Mouse (Mus musculus) urinary bladder, postnatal 0 days (tissue): Measurements from ENCODE around the gene Tiam1. TPM values are rescaled to one million over a fixed set of nuclear protein-coding genes. Genes with fewer than 3 reads are reported as not detected.

Experiments
- polyA plus RNA-seq: library from polyadenylated mRNA; unstranded; fragments of >200 nt; fragmentation: Nextera tagmentation; extraction: Ambion mirVana; gene quantifications from 2 replicates; pipeline ENCODE4 v1.2.1, GENCODE M21; 2015

Gene Tiam1
- polyA plus RNA-seq, result 7.9 and 8.6 TPM in 2 replicates

DNA sequence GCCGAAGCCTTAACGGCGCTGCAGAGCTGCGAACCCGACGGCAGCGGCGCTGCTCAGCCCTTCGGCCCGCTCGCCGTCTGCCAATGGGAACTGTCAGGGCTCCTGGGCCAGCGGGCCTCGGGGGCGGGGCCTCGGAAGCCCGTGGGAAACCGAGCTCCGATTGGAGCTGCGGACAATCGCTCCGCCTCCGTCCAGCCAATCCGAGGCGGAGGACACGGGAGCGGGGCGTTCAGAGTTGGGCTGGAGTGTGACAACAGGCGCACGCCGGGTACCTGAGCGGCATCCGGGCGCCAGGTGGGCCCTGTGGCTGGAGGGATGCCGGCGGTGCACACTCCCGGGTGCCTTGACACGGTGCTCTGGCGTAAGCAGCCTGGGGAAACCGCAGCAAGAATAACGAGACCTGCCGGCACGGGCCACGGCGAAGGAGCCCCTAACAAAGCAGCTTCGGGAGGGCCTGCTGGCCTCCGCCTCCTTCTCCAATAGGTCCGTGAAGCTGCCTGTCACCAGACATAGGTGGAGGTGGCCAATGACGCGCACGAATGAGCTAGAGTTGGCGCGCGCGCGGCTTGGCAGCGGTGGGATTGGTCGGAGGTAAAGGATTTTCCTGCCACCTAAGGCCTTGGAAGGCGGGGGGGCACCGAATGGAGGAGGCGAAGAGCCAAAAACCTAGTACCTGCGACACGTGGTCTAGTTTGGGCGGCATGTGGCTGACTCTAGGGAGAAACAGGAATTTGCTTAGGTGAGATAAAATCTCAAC lies at the start of gene Tiam1:
TSS of gene Tiam1 (minus strand) at position 10 of the 757 bp plus-strand sequence.

Other genes starting within 250 kb of the Tiam1 start
- 787 and 827 TPM in 2 replicates for gene Sod1, start 77.0 kb upstream of the Tiam1 start, polyA plus RNA-seq
- 10.2 and 12.0 TPM in 2 replicates for gene Scaf4, start 140.7 kb upstream of the Tiam1 start, polyA plus RNA-seq
- gene Hunk, start 242.2 kb upstream of the Tiam1 start, polyA plus RNA-seq, result 4.2 and 5.6 TPM in 2 replicates